Mouse (Mus musculus) R1 (cell line): ENCODE measurements around the gene Riok2.

Experiments used
- DNase-seq: peaks from one replicate; pipeline ENCODE4 v3.0.0-alpha.2; 2018; ENCODE audit warnings: low read depth, low spot score

Gene Riok2

DNA sequence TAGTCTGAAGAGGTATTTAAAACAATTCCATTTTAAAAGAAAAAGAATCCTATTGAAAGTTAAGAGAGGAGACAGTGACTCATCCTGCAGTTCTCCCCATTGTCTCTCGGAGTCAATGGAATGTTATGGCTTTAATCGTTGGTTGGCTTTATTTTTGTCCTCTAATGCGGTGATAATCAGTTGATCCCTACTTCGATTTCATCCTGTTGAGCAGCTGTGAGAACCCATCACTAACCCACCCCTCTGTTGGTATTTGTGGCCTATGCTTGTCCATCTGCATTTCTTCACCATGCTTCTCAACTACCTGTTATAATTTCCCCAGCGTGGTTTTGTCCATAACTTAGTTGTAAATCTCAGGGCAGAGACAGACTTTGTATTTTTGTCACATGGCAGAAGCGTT is 34.0 kb downstream of the Riok2 start:
- peak; percentile 77 for DNase-seq

DNA sequence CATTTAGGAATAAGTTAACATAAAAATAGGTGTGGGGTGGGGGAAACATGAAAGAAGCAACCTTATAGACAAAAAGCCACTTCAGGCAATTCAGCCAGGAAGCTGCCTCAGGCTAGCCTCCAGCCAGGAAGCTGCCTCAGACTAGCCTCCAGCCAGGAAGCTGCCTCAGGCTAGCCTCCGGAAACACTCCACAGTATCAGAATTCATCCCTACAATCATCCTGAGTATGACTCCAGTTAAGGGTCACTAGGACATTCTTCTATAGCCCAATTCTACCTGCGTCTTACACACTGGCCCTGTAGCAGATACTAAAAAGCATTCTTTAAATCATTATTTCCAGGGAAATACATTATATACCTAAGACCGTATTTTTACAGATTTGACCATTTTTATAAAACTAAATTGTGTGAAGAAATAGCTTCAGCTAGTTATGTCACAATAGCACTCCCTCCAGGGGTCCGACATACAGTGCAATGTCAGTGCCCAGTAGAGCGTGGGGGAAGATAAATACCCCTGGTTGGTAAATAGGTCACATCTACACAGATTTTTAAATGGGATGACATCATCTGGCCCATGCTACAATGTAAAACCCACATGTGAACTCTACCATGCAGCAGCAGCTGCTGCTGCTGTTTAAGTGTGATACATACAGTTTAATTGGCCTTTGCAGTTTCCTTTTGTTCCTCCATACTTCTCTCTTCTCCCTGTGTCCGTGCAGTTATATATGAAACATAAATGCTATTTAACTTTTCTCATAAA is 34.8 kb downstream of the Riok2 start:
- DNase-seq: peak; percentile 71

DNA sequence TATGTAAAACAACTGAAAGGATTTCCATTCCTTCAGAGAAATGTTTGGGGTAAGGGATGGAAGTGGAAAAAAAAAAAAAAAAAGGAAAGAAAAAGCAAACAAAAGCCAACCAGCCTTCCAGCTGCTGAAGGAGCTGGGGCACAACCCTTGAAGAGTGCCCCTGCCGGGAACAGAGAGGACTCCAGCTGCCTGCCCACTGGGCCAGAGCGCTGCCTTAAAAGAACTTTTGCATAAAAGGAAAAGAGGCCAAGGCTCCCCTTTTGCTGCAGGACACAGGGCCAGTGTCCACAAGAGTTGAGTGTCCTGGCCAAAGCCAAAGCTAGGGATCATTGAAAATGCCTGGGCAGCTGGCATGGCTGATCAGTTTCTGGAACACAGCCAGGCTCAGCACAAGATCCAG is 35.5 kb downstream of the Riok2 start:
- DNase-seq: peak; percentile 39

DNA sequence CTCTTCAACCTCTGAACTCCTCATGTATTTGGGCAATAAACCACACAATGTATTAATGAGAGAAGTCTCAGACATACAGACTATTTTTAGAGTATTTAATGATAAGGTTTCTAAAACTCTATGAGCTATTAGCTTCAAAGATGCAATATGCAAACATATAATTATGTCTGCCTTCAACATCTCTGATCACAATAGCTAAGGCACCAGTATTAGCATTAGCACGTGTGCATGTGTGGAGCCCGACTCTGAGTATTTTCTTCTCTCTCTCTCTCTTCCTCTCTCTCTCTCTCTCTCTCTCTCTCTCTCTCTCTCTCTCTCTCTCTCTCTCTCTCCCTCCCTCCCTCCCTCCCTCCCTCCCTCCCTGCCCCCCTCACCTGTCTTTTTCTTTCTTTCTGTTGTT is 37.3 kb downstream of the Riok2 start:
- DNase-seq: no peak

DNA sequence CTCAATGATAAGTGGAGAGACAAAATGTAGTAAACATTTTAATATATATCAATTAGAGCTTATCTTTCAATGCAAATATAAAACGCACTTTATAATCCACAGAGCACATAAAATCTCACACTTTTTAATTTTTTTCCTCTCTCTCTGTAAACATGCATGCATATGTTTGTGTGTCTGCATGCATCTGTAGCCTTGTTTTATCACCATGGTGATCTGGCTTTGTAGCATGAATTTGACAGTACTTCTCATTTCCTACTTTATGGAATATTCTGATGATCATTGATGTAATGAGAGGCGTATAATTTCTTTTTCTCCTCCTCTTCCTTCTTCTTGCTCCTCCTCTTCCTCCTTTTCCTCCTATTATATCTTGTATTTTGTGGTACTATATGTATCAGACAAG is 38.1 kb downstream of the Riok2 start:
- no peak for DNase-seq

DNA sequence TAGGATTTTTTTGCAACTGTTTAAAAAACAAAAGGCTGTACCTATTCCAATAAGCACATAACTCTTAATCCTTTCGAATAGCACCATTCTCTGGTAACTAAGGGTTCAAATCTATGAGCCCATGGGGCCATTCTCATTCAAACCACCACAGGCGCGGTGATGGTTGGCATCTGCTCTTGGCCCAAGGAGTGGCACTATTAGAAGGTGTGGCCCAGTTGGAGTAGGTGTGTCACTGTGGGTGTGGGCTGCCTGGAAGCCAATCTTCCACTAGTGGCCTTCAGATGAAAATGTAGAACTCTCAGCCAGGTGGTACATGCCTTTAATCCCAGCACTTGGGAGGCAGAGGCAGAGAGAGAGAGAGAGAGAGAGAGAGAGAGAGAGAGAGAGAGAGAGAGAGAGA is 40.1 kb downstream of the Riok2 start:
- DNase-seq: peak; percentile 91

DNA sequence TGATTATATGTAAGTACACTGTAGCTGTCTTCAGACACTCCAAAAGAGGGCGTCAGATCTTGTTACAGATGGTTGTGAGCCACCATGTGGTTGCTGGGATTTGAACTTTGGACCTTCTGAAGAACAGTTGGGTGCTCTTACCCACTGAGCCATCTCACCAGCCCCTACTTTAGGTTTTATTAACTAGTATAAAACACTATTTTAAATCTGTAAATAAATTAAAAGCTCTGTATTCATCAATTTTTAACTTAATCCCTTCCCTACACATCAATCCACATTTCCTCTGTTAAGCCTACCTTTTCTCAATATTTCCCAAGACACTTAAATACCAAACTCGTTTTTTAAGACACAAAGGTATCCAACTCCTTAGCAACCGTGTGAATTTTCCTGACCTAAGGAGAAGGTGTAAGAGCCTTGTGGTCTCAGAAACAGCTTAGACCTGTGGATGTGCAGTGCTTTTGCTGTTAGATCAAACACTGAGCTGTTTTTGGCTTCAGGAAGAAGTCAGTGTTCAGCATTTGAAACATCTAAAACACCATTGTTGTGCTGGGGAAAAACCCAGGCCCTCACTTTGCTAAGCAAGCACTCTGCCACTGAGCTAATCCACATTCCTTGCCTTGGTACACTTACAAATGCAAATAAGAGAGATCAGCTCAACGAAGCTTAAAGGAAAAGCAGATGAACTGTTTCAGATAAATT is 50.6 kb downstream of the Riok2 start:
- peak; percentile 90 for DNase-seq

GRCm38 (mm10) chr17:17425308-17425813 is 51.3 kb downstream of the Riok2 start:
- DNase-seq: no peak

DNA sequence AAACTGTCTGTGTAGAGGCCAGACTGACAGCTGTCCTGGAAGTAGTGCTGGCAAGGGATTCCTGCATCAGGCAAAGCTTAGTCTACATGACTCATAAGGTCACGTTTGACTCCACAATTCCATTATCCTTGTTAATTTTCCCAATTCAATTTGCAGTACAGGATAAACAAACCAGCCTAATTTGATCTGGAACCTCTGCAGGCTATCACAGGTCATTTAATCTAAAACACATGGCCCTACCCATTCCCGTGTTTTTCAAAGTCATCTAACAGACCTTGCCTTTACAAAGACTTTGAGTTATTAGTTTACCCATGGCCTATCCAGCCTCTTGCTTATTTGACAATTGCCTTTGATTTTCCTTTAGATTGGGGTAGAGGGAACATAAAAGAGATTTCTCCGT is 51.8 kb downstream of the Riok2 start:
- no peak for DNase-seq

- no peak for DNase-seq
These were observed 54.8 kb downstream of the Riok2 start for GRCm38 (mm10) chr17:17428888-17429287.

DNA sequence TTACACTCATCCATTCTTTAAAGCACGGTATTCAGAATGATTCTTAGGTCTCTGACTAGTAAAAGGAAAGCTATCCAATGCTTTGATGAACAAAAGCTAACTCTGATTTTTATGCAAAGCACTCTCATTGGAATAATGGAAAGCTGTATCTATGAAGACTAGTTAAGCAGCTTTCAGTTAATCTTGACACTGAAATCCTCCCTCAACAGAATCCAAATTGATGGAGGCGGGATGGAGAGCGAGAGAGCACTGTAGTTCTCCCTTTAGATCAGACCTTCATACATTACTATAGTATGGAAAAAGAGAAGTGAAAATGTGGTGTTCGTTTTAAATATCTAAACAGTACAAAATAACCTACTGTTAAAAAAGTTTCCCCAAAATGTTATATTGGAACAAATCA is 59.6 kb downstream of the Riok2 start:
- no peak for DNase-seq

GRCm38 (mm10) chr17:17438576-17439191 is 64.6 kb downstream of the Riok2 start:
- DNase-seq: no peak

DNA sequence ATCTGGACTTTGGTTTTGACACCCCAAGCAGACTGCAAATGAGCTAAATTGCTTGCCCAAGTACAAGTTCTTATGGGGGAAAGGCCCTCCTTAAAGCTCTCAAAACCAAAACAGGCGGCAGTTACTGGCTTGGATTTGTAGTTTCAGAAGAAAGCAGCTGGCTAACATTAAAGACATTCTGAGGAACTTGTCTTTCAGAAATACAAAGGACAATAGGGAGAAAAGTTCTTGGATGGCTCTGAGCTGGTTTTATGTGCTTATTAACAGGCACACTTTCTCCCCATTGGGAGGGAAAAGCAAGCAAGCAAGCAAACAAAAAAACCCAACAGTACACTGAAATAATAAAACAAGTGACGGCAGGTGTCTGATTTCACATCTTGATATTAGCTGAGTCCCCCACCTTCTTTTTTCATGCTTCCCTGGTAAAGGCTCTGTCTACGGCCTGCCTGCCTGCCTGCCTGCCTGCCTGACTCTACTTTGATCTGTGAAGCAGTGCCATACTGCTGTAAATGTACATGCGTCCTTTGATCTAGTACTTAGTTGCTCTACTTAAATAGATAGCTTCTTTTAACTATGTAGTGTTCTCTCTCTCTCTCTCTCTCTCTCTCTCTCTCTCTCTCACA is 67.9 kb downstream of the Riok2 start:
- no peak for DNase-seq

- DNase-seq: peak; percentile 60
These were observed 70.3 kb downstream of the Riok2 start for GRCm38 (mm10) chr17:17444297-17444886.
